Mouse (Mus musculus): ENCODE results near the gene Efnb3. TPM values are rescaled to one million over a fixed set of nuclear protein-coding genes. Genes with fewer than 3 reads are reported as not detected.

Efnb3 gene
- polyA plus RNA-seq, 1 experiment, result 0.20 TPM

DNA sequence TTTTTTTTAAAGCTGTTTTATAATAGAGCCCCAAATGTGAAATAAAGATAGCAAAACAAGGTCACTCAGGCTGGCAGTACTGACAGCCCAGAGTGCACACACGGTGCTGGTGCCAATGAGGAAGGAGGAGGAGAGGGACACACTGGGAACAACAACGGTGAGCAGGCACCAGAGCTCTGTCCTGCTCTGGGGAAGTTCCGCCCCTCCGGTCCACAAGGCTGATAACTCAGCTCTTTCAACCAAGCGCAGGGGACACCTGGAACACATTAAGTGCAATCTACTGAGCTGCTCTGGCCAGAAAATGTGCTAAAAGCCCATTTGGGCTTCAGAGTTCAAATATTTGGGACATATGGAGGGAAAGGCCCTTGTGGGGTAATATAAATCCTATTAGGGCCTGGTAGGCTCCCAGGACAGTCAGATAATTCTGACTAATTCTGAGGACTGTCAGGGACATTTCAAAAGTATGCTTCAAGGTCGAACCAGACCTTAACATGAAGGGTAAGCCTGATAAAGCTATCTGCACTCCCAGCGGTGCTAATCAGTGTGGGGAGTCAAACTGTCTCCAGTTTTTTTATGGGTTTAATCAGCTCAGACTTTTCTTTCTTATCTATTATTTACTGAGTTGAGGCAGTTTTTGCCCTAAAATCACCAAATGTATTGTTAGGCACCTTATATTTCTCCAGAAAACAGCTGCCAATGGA lies 49.1 kb downstream of the Efnb3 start:
- Histone ChIP-seq H3K9me3 (ENCODE audit: control insufficient read depth, low read length) (no peaks in the 10 kb centered on the region), H3K36me3 (ENCODE audit: control insufficient read depth) (no peaks in the 10 kb centered on the region), H3K27me3 (ENCODE audit: control insufficient read depth) (peaks cover 6% of the 10 kb centered on the region), H3K4me1 (ENCODE audit: control insufficient read depth) (peaks cover 40% of the 10 kb centered on the region), H3K4me3 (replicated peaks) (peak overlapping the region; percentile 14)
- no peak for TF ChIP-seq TAL1 (IDR thresholded peaks at IDR 0.05; ENCODE audit: low read length)
- no peak for TF ChIP-seq GATA1 (IDR thresholded peaks at IDR 0.05; ENCODE audit: low read length)

Other genes with a start within 250 kb of the Efnb3 start
- gene Cntrob, start 236.4 kb downstream of the Efnb3 start, polyA plus RNA-seq (2012), result 3.4 and 4.9 TPM in 2 replicates
- 1.5 and 1.9 TPM in 2 replicates for gene Trappc1, start 236.2 kb downstream of the Efnb3 start, polyA plus RNA-seq (2012)
- gene Kcnab3, start 233.9 kb downstream of the Efnb3 start, polyA plus RNA-seq (2012), result not detected in 2 replicates
- gene Rnf227, start 219.7 kb downstream of the Efnb3 start, polyA plus RNA-seq (2012), result 0.06 TPM in 1 of 2 replicates, not detected in the other
- 1.1 and 1.8 TPM in 2 replicates for gene Chd3, start 190.8 kb downstream of the Efnb3 start, polyA plus RNA-seq (2012)
- gene Naa38, start 164.7 kb downstream of the Efnb3 start, polyA plus RNA-seq (2012), result 17.5 and 24.2 TPM in 2 replicates
- gene Cyb5d1, start 164.6 kb downstream of the Efnb3 start, polyA plus RNA-seq (2012), result 0.12 and 0.40 TPM in 2 replicates
- 0.08 TPM in 1 of 2 replicates, not detected in the other for gene Tmem88, start 162.0 kb downstream of the Efnb3 start, polyA plus RNA-seq (2012)
- gene Kdm6b, start 146.5 kb downstream of the Efnb3 start, polyA plus RNA-seq (2012), result 0.51 and 0.65 TPM in 2 replicates
- gene Dnah2, start 11.1 kb downstream of the Efnb3 start, polyA plus RNA-seq (2012), result 0.04 TPM in 1 of 2 replicates, not detected in the other
- gene Wrap53, start 20.1 kb upstream of the Efnb3 start, polyA plus RNA-seq (2012), result 3.8 and 7.2 TPM in 2 replicates
- 4.1 and 4.3 TPM in 2 replicates for gene Trp53, start 20.2 kb upstream of the Efnb3 start, polyA plus RNA-seq (2012)
- gene Atp1b2, start 45.7 kb upstream of the Efnb3 start, polyA plus RNA-seq (2012), result 8.1 and 9.1 TPM in 2 replicates
- 0.02 TPM in 1 of 2 replicates, not detected in the other for gene Shbg, start 57.7 kb upstream of the Efnb3 start, polyA plus RNA-seq (2012)
- not detected in 2 replicates for gene Sat2, start 61.8 kb upstream of the Efnb3 start, polyA plus RNA-seq (2012)
- 9.7 and 10.3 TPM in 2 replicates for gene Fxr2, start 72.8 kb upstream of the Efnb3 start, polyA plus RNA-seq (2012)
- not detected in 2 replicates for gene Sox15, start 95.1 kb upstream of the Efnb3 start, polyA plus RNA-seq (2012)
- gene Mpdu1, start 102.4 kb upstream of the Efnb3 start, polyA plus RNA-seq (2012), result 3.9 and 4.3 TPM in 2 replicates
- 0.60 and 0.78 TPM in 2 replicates for gene Cd68, start 105.9 kb upstream of the Efnb3 start, polyA plus RNA-seq (2012)
- gene Eif4a1, start 112.2 kb upstream of the Efnb3 start, polyA plus RNA-seq (2012), result 27.9 and 30.9 TPM in 2 replicates
- gene Senp3, start 121.9 kb upstream of the Efnb3 start, polyA plus RNA-seq (2012), result 5.4 and 5.6 TPM in 2 replicates
- gene Tnfsf13, start 125.6 kb upstream of the Efnb3 start, polyA plus RNA-seq (2012), result not detected in 2 replicates
- gene Tnfsf12, start 135.6 kb upstream of the Efnb3 start, polyA plus RNA-seq (2012), result 0.02 TPM in 1 of 2 replicates, not detected in the other
- not detected in 2 replicates for gene Tnfsfm13, start 135.9 kb upstream of the Efnb3 start, polyA plus RNA-seq (2012)
- gene Polr2a, start 198.4 kb upstream of the Efnb3 start, polyA plus RNA-seq (2012), result 14.2 and 14.3 TPM in 2 replicates
- not detected in 2 replicates for gene Slc35g3, start 201.8 kb upstream of the Efnb3 start, polyA plus RNA-seq (2012)
- 0.07 and 0.33 TPM in 2 replicates for gene Zbtb4, start 205.7 kb upstream of the Efnb3 start, polyA plus RNA-seq (2012)
- not detected in 2 replicates for gene Chrnb1, start 235.7 kb upstream of the Efnb3 start, polyA plus RNA-seq (2012)
- gene Fgf11, start 241.7 kb upstream of the Efnb3 start, polyA plus RNA-seq (2012), result 0.01 TPM in 1 of 2 replicates, not detected in the other
- gene Tmem102, start 245.4 kb upstream of the Efnb3 start, polyA plus RNA-seq (2012), result 0.05 TPM in 1 of 2 replicates, not detected in the other

Data from erythroblast, embryonic 14.5 days (primary cell).